Mouse (Mus musculus) embryonic facial prominence, embryonic 13.5 days (tissue): ENCODE results near the gene Rab26. TPM values are rescaled to one million over a fixed set of nuclear protein-coding genes. Genes with fewer than 3 reads are reported as not detected.

Experiments
- ATAC-seq: fragments of 200-750 bp; cut with Nextera tagmentation; 2 replicates; pipeline ENCODE4 v1.8.0; 2017; ENCODE audit warnings: low read depth; ENCODE audit not compliant: insufficient number of reproducible peaks, insufficient read depth, low FRiP score, low TSS enrichment
- H3K27ac ChIP-seq: fragments of 300-500 bp; sonication (generic); 2 replicates; pipeline ENCODE4 v1.5.1; 2015; ENCODE audit warnings: moderate library complexity, mild to moderate bottlenecking, inconsistent platforms
- H3K27me3 ChIP-seq: fragments of 300-500 bp; sonication (generic); 2 replicates; pipeline ENCODE4 v1.6.1; 2015; ENCODE audit warnings: mild to moderate bottlenecking, inconsistent platforms
- H3K36me3 ChIP-seq: fragments of 300-500 bp; sonication (generic); 2 replicates; pipeline ENCODE4 v1.6.1; 2015; ENCODE audit warnings: mild to moderate bottlenecking, inconsistent platforms
- H3K4me1 ChIP-seq: fragments of 300-500 bp; sonication (generic); 2 replicates; pipeline ENCODE4 v1.6.1; 2015; ENCODE audit warnings: inconsistent platforms
- H3K4me2 ChIP-seq: fragments of 300-500 bp; sonication (generic); 2 replicates; pipeline ENCODE4 v1.6.1; 2015; ENCODE audit warnings: moderate library complexity, mild to moderate bottlenecking, inconsistent platforms
- H3K4me3 ChIP-seq: fragments of 300-500 bp; sonication (generic); 2 replicates; pipeline ENCODE4 v1.5.1; 2015; ENCODE audit warnings: mild to moderate bottlenecking, inconsistent platforms
- H3K9ac ChIP-seq: fragments of 300-500 bp; sonication (generic); 2 replicates; pipeline ENCODE4 v1.6.1; 2015; ENCODE audit warnings: mild to moderate bottlenecking, inconsistent platforms
- H3K9me3 ChIP-seq: fragments of 300-500 bp; sonication (generic); 2 replicates; pipeline ENCODE4 v1.6.1; 2016; ENCODE audit warnings: inconsistent platforms
- WGBS: fragments of 180-500 bp; shearing (Covaris S2); methylation state at CpG from one replicate; pipeline ENCODE4 v1.1.7; 2015; ENCODE audit warnings: mixed read lengths; 5-methylcytosine and 5-hydroxymethylcytosine counted together
- polyA plus RNA-seq: library from polyadenylated mRNA; unstranded; fragments of >200 nt; fragmentation: Nextera tagmentation; extraction: Ambion mirVana; gene quantifications from 2 replicates; pipeline ENCODE4 v1.2.1, GENCODE M21; 2015

Rab26 gene
- 2.8 and 3.3 TPM in 2 replicates for polyA plus RNA-seq

GRCm38 (mm10) chr17:24534160-24534718 is at the start of gene Rab26:
Gene Rab26 (minus strand): TSS chr17:24534210.
- no peaks in the 10 kb centered on the region for H3K9me3 ChIP-seq
- H3K27ac ChIP-seq, result no peak within 1 kb of the TSS; the same call in 1 of the 2 replicates
- no peaks in the 10 kb centered on the region for H3K27me3 ChIP-seq
- peak within 1 kb of the TSS; percentile 66 for H3K9ac ChIP-seq
- peaks cover 46% of the 10 kb centered on the region for H3K4me1 ChIP-seq
- peak within 1 kb of the TSS; percentile 41 for H3K4me3 ChIP-seq
- no peak for ATAC-seq
- H3K36me3 ChIP-seq, result peaks cover 17% of the 10 kb centered on the region
- H3K4me2 ChIP-seq, result peak within 1 kb of the TSS; percentile 82
- 87% methylated on average over 8 of the region's 8 CpGs for WGBS

DNA sequence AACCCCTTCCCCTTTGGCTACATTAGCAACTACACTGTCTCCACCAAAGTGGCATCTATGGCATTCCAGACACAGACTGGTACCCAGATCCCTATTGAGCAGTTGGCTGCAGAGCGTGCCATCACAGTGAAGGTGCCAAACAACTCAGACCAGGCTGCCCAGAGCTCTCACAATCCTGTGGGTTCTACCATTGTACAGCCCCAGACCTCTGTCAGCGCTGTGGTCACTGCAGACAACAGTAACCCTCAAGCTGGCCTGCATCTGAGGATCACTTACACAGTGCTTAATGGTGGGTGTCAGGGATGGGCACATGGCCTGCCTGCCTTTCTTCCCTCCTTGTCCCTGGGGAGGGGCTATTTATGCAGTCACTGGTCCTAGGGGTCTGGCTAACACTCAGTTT is 46.3 kb upstream of the Rab26 start:
- Histone ChIP-seq H3K9me3 (no peaks in the 10 kb centered on the region), H3K36me3 (peaks cover 94% of the 10 kb centered on the region), H3K4me2 (no peak overlapping the region), H3K4me3 (no peak overlapping the region), H3K9ac (no peak overlapping the region), H3K27ac (no peak overlapping the region), H3K4me1 (no peaks in the 10 kb centered on the region), H3K27me3 (no peaks in the 10 kb centered on the region)
- no peak for ATAC-seq
- WGBS, result 95% methylated on average over 2 of the region's 2 CpGs

DNA sequence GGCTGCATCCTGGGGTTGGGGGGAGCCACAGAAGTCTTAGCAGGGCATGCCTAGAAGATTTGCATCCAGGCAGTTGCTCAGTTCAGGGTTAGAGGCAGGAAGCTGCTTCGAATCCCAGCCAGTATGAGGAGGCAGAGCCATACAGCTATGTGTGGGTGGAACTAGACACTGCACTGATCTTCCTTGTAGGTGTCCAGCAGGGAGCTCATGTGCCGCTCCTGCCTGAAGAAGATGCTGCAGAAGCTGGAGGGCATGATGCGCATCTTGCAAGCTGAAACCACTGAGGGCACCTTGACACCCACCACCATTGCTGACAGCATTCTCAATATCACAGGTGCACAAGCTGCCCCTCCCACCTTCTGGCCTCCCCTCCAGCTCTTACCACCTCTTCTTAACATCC is 45.5 kb upstream of the Rab26 start:
- WGBS, result 86% methylated on average over 3 of the region's 3 CpGs
- Histone ChIP-seq H3K4me1 (no peaks in the 10 kb centered on the region), H3K27me3 (no peaks in the 10 kb centered on the region), H3K4me3 (no peak overlapping the region), H3K27ac (no peak overlapping the region), H3K36me3 (peaks cover 97% of the 10 kb centered on the region), H3K4me2 (no peak overlapping the region), H3K9me3 (no peaks in the 10 kb centered on the region), H3K9ac (no peak overlapping the region)
- no peak for ATAC-seq

DNA sequence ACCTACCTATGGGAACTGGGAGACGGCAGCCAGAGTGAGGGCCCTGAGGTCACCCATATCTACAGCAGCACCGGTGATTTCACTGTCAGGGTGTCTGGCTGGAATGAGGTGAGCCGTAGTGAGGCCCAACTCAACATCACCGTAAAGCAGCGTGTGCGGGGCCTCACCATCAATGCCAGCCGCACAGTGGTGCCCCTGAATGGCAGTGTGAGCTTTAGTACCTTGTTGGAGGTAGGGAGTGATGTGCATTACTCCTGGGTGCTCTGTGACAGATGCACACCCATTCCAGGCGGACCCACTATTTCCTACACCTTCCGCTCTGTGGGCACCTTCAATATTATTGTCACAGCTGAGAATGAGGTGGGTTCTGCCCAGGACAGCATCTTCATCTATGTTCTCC is 39.8 kb upstream of the Rab26 start:
- H3K36me3 ChIP-seq, result peaks cover 100% of the 10 kb centered on the region
- WGBS, result 95% methylated on average over 9 of the region's 9 CpGs
- ATAC-seq, result no peak

GRCm38 (mm10) chr17:24572651-24573245 is 38.7 kb upstream of the Rab26 start:
- no peak overlapping the region for H3K9ac ChIP-seq
- no peaks in the 10 kb centered on the region for H3K27me3 ChIP-seq
- H3K4me1 ChIP-seq, result no peaks in the 10 kb centered on the region
- peaks cover 99% of the 10 kb centered on the region for H3K36me3 ChIP-seq
- ATAC-seq, result no peak
- H3K27ac ChIP-seq, result no peak overlapping the region
- no peaks in the 10 kb centered on the region for H3K9me3 ChIP-seq
- no peak overlapping the region for H3K4me2 ChIP-seq
- H3K4me3 ChIP-seq, result no peak overlapping the region
- 93% methylated on average over 12 of the region's 12 CpGs for WGBS

More for the DNA sequence above, 39.8 kb upstream of the Rab26 start:
- H3K9ac ChIP-seq, result no peak overlapping the region
- no peaks in the 10 kb centered on the region for H3K9me3 ChIP-seq
- H3K4me2 ChIP-seq, result no peak overlapping the region
- no peaks in the 10 kb centered on the region for H3K27me3 ChIP-seq
- H3K4me1 ChIP-seq, result no peaks in the 10 kb centered on the region
- no peak overlapping the region for H3K4me3 ChIP-seq
- H3K27ac ChIP-seq, result no peak overlapping the region

GRCm38 (mm10) chr17:24569837-24570236 is 35.8 kb upstream of the Rab26 start:
- Histone ChIP-seq H3K9ac (no peak overlapping the region), H3K4me1 (peaks cover 11% of the 10 kb centered on the region), H3K4me2 (no peak overlapping the region), H3K36me3 (peaks cover 91% of the 10 kb centered on the region), H3K27me3 (no peaks in the 10 kb centered on the region), H3K9me3 (no peaks in the 10 kb centered on the region), H3K27ac (no peak overlapping the region), H3K4me3 (no peak overlapping the region)
- 92% methylated on average over 4 of the region's 4 CpGs for WGBS
- no peak for ATAC-seq

DNA sequence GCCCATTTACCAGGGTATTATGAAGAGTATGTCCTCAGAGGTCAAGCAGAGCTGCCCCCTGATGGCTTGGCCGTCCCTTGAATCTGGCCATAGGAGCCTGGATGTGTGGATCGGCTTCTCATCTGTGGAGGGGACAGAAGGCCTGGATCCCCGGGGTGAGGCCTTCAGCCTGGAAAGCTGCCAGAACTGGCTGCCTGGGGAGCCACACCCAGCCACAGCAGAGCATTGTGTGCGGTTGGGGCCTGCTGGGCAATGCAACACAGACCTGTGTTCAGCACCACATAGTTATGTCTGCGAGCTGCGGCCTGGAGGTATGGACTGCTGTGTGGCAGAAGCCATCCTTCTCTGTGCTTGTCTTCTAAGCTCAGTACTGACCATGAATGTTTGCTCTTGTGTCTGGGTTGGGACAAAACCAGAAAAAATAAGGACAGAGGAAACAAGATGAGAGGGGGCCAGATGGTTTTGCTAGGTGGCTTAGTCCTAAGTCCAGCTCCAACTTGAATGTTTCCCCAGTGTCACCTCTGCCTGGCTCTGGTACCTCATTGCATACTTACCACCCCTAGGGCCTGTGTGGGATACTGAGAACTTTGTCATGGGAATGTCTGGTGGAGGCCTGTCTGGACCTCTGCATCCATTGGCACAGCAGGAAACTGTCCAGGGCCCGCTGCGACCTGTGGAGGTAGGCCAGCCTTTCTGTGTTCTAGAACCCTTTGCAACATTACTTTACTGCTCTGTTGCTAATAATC is 33.2 kb upstream of the Rab26 start:
- Histone ChIP-seq H3K27me3 (no peaks in the 10 kb centered on the region), H3K9ac (peak overlapping the region; percentile 37; the same call in 1 of the 2 replicates), H3K4me3 (no peak overlapping the region), H3K9me3 (no peaks in the 10 kb centered on the region), H3K4me2 (no peak overlapping the region), H3K4me1 (peaks cover 11% of the 10 kb centered on the region), H3K36me3 (peaks cover 71% of the 10 kb centered on the region), H3K27ac (no peak overlapping the region)
- WGBS, result 66% methylated on average over 8 of the region's 8 CpGs
- no peak for ATAC-seq

DNA sequence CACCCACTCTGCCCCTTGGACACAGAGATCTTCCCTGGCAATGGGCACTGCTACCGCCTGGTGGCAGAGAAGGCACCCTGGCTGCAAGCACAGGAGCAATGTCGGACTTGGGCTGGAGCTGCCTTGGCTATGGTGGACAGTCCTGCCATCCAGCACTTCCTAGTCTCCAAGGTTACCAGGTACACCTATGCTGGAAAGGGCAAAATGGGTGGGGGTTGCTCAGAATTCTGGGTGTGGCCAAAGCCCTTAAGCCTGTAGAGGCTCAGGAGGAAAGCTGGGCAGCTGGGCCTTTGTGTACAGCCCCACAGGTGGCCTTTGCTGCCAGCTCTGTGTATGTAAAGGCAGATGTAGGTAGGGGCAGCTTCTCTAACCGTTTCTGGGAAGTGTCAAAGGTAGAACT is 31.8 kb upstream of the Rab26 start:
- peaks cover 57% of the 10 kb centered on the region for H3K36me3 ChIP-seq
- WGBS, result 73% methylated on average over 3 of the region's 3 CpGs
- no peak for ATAC-seq

DNA sequence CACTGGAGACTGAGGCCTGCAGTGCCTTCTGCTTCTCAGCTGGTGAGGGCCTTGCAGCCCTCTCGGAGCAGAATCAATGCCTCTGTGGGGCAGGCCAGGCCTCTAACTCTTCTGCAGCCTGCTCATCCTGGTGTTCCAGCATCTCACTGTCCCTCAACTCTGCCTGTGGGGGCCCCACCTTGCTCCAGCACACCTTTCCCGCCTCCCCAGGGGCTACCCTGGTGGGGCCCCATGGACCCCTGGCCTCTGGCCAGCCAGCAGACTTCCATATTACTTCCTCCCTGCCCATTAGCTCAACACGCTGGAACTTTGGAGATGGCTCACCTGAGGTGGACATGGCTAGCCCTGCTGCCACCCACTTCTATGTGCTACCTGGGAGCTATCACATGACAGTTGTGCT is 31.1 kb upstream of the Rab26 start:
- H3K36me3 ChIP-seq, result peaks cover 50% of the 10 kb centered on the region
- 79% methylated on average over 3 of the region's 3 CpGs for WGBS
- H3K4me1 ChIP-seq, result peaks cover 11% of the 10 kb centered on the region
- H3K9ac ChIP-seq, result no peak overlapping the region
- ATAC-seq, result no peak
- H3K9me3 ChIP-seq, result no peaks in the 10 kb centered on the region
- no peak overlapping the region for H3K4me3 ChIP-seq
- H3K4me2 ChIP-seq, result no peak overlapping the region
- no peaks in the 10 kb centered on the region for H3K27me3 ChIP-seq
- no peak overlapping the region for H3K27ac ChIP-seq

More for the DNA sequence above, 31.8 kb upstream of the Rab26 start:
- Histone ChIP-seq H3K27me3 (no peaks in the 10 kb centered on the region), H3K27ac (no peak overlapping the region), H3K9me3 (no peaks in the 10 kb centered on the region), H3K9ac (no peak overlapping the region), H3K4me1 (peaks cover 11% of the 10 kb centered on the region), H3K4me2 (no peak overlapping the region), H3K4me3 (no peak overlapping the region)

DNA sequence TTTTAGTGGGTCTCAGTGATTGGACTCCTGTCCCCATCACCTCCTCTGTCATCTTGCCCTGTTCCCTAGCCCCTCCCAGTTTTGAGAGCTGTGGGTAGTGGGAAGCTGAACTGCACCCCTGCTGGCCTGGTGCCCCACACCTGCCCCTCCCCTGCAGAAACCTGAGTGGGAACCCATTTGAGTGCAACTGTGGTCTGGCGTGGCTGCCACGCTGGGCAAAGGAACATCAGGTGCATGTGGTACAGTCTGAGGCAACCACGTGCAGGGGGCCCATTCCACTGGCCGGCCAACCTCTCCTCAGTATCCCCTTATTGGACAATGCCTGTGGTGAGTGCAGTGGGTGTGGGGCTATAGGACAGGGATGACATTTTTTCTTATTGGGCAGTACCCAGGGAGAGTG is 30.4 kb upstream of the Rab26 start:
- 81% methylated on average over 4 of the region's 4 CpGs for WGBS
- H3K4me2 ChIP-seq, result no peak overlapping the region
- no peaks in the 10 kb centered on the region for H3K9me3 ChIP-seq
- H3K27ac ChIP-seq, result no peak overlapping the region
- no peak overlapping the region for H3K4me3 ChIP-seq
- peaks cover 13% of the 10 kb centered on the region for H3K4me1 ChIP-seq
- no peaks in the 10 kb centered on the region for H3K27me3 ChIP-seq
- H3K36me3 ChIP-seq, result peaks cover 43% of the 10 kb centered on the region
- no peak overlapping the region for H3K9ac ChIP-seq
- ATAC-seq, result no peak

- WGBS, result 86% methylated on average over 5 of the region's 5 CpGs
- no peak overlapping the region for H3K9ac ChIP-seq
- H3K36me3 ChIP-seq, result peaks cover 35% of the 10 kb centered on the region
- no peaks in the 10 kb centered on the region for H3K9me3 ChIP-seq
- ATAC-seq, result no peak
- H3K27me3 ChIP-seq, result no peaks in the 10 kb centered on the region
- peaks cover 20% of the 10 kb centered on the region for H3K4me1 ChIP-seq
- no peak overlapping the region for H3K27ac ChIP-seq
- H3K4me3 ChIP-seq, result no peak overlapping the region
- H3K4me2 ChIP-seq, result no peak overlapping the region
Measured at GRCm38 (mm10) chr17:24563638-24564037, 29.6 kb upstream of the Rab26 start.

DNA sequence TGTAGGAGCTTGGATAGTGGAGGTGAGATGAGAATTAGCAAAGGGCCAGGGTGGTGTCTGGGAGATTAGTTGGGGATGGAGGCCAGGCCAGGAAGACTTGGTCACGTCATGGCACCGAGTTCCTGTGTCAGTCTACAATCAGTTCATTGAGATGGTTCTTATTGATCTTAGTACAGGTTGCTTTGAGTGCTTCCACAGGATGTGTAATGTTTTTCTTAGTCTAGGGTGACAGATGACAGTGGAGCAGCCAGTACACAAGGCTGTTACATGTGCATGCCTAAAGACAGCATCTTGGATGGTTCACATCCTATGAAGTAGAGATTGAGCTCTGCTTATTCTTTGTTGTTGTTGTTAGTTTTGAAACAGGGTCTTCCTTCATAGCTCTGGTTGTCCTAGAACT is 27.6 kb upstream of the Rab26 start:
- Histone ChIP-seq H3K4me2 (no peak overlapping the region), H3K9me3 (no peaks in the 10 kb centered on the region), H3K4me1 (peaks cover 23% of the 10 kb centered on the region), H3K36me3 (peaks cover 26% of the 10 kb centered on the region), H3K4me3 (no peak overlapping the region), H3K27ac (no peak overlapping the region), H3K27me3 (no peaks in the 10 kb centered on the region), H3K9ac (no peak overlapping the region)
- 95% methylated on average over 2 of the region's 2 CpGs for WGBS
- no peak for ATAC-seq
